Mouse (Mus musculus) adrenal gland, postnatal 36 days (tissue): ENCODE measurements around the gene Zfp46. TPM values are rescaled to one million over a fixed set of nuclear protein-coding genes. Genes with fewer than 3 reads are reported as not detected.

Experiments used
- DNase-seq, 2 experiments: peaks; one replicate each; pipeline ENCODE4 v3.0.0; 2021; ENCODE audit warnings: mixed read lengths in 1 of 2
- total RNA-seq, 2 experiments: library from RNA; stranded (reverse); gene quantifications; 2 replicates each; pipeline ENCODE4 v1.2.3; 2021

Zfp46 gene
- total RNA-seq, 2 experiments from 2014 or later: 17.0 to 21.4 TPM

- peak in 1 of 2 experiments; percentile 22 for DNase-seq
These were observed 17.7 kb upstream of the Zfp46 start for GRCm38 (mm10) chr4:136266716-136267343.

GRCm38 (mm10) chr4:136268912-136269311 is 15.6 kb upstream of the Zfp46 start:
- DNase-seq: no peak

GRCm38 (mm10) chr4:136270648-136271047 is 13.8 kb upstream of the Zfp46 start:
- no peak for DNase-seq

- DNase-seq: no peak
These were observed 3.4 kb upstream of the Zfp46 start for GRCm38 (mm10) chr4:136281097-136281496.

DNA sequence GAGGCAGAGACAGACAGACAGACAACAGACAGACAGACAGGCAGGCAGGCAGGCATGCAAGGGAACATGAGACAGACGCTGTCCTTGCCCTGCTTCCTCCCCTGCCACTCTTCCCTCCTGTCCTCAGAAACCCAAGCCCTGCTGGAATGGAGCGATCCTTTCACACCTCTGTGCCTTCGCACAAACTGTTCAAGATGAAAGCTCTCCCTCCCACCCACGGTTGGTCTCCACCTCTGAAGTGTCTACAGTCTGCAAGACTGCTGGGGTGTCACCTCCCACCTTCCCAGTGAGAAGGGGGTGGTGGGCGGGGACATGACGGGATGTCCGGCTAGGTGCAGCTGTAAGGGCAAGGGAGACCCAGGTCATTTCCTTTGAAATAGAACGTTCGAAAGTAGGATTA is 2.9 kb upstream of the Zfp46 start:
- no peak for DNase-seq

- DNase-seq: peak; percentile 10 to 33
These were observed 1.6 kb upstream of the Zfp46 start for GRCm38 (mm10) chr4:136282621-136283480.

- no peak for DNase-seq
These were observed 700 bp upstream of the Zfp46 start for GRCm38 (mm10) chr4:136283783-136284182.

DNA sequence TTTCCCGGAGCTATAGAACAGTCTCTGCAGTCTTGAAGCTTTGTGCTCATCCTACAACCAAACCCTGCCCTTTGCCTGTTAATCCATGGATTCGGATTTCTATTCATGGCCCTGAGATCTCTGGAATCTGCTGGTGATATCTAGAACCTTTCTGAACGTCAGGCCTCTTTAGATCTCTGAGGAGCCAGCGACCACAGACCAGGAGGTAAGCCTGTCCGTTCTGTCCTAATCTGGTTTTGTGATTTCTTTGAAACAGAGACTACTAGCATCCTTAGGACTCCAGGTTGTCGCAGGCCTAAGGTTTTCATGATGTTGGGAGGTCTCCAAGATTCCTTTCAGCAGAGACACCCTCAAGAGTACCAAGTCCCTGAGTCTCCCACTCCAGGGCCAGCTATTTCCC is 408 bp downstream of the Zfp46 start:
- DNase-seq: no peak

- peak; percentile 96 for DNase-seq
These were observed 896 bp downstream of the Zfp46 start for GRCm38 (mm10) chr4:136285348-136285810.

DNA sequence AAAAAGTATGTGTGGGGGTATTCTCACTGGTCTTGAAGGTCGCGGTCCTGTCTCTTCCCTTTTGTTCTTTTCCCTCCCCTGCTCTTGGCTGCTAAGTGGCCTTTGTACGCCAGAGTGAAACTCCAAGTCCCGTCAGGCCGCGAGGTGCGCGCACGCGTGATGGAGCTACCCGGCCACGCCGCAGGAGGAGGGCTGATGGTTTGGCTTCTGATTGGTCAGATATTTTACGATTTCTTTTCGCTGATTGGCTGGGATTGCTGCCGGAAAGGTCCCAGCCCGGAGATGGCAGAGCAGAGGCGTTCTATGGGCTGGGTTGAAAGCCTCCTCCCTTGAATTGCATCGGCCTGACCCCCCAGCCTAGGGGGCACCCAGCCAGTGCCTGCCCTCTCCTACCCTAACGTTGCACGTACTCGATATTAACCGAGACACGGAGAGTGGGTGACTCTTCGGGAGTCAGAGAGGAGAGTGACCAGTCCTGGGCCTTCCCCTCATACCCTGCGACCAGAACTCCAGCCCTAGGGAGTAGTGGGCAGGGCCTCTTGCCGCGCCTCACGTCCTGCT is 1.4 kb downstream of the Zfp46 start:
- peak; percentile 97 to 98 for DNase-seq

GRCm38 (mm10) chr4:136289918-136290780 is 5.7 kb downstream of the Zfp46 start:
- no peak for DNase-seq

GRCm38 (mm10) chr4:136290781-136291595 is 6.5 kb downstream of the Zfp46 start:
- DNase-seq: no peak

GRCm38 (mm10) chr4:136291692-136292091 is 7.2 kb downstream of the Zfp46 start:
- DNase-seq: no peak

DNA sequence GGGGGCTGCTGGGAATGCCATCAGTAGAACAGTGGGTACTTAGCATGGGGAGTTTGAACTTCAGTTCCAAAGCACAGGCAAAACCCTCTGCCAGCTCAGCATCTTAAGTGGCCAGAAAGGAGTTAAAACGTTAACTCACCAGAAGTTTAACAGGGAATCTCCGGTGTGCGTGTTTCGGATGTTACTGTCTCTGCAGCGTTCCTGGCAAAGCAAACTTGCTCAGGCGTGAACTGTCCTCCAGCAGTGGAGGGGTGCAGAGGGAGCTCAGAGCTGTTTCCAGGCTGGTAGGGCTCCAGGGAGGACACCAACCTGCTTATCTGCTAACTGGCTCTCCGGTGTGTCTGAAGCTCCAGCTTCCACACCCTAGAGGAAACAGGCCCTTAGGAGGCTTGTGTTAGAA is 11.5 kb downstream of the Zfp46 start:
- no peak for DNase-seq

- DNase-seq: no peak
These were observed 18.0 kb downstream of the Zfp46 start for GRCm38 (mm10) chr4:136302462-136302861.

DNA sequence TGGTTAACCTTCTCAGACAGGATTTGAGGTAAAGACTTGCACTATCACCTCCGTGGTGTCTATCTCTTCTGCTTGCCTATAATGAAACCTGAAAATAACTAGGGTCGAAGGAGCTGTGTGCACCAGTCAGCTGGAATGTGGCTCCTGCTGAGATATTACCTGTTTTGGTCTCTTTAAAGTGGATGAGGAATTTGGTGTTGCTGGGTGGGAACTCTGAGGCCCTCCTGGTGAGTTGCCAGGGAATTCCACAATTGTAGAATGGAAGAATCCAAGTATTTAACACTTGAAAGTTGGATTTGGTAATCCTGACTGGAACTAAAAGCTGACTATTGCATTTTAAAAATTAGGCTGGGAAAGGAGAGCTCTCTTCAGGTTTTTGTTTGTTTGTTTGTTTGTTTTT is 19.7 kb downstream of the Zfp46 start:
- DNase-seq: no peak

DNA sequence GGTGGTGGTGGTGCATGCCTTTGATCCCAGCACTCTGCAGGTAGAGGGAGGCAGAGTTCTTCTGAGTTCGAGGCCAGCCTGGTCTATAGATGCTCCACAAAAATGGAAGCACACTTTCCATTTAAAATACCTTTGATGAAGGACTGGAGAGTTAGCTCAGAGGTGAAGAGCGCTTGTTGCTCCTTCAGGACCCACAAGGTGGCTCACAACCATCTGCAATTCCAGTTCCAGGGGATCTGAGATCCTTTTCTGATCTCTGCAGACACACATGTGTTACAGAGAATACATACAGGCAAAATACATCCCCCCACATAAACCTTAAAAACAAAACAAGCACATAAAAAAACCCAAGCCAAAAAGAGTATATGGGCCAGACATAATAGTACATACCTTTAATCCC is 23.9 kb downstream of the Zfp46 start:
- no peak for DNase-seq

DNA sequence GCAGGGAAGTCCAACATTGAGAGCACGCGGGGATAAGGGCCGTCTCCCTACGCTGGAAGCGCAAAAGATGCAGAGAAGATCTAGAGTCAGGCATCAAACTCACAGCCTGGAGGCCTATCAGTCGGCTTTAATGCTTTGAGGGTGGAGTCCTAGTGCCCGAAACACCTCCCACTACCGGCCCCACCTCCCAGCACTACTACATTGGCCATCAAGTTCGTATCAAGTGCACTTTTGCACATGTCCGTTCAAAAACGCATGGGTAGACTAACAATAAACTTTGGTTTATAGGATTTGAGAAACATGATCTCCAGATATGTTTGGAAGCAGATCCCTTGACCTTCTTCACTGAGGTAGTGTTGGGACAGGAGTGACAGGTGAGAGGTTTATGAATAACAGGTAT is 25.3 kb downstream of the Zfp46 start:
- peak; percentile 75 to 78 for DNase-seq

GRCm38 (mm10) chr4:136310229-136311041 is 26.0 kb downstream of the Zfp46 start, which contains the start of gene Hnrnpr:
TSS of gene Hnrnpr (plus strand) at chr4:136310942.
- DNase-seq: peak; percentile 99
